Mouse (Mus musculus): ENCODE results near the gene Ccdc9. TPM values are rescaled to one million over a fixed set of nuclear protein-coding genes. Genes with fewer than 3 reads are reported as not detected.
A peak's percentile ranks its signal among the peaks of the same experiment; 100 is the strongest.

Gene Ccdc9
- polyA plus RNA-seq (2012; fragmentation: generic; extraction: Trizol): 52.2 TPM
- long read RNA-seq, experiment 1, partial matches to known transcripts: 6 of 7 reads
- long read RNA-seq, experiment 1, other reads (novel, unspliced or antisense): 1 of 7 reads
- long read RNA-seq, experiment 2, partial matches to known transcripts: 0 of 1 reads
- long read RNA-seq, experiment 2, other reads (novel, unspliced or antisense): 1 of 1 reads

DNA sequence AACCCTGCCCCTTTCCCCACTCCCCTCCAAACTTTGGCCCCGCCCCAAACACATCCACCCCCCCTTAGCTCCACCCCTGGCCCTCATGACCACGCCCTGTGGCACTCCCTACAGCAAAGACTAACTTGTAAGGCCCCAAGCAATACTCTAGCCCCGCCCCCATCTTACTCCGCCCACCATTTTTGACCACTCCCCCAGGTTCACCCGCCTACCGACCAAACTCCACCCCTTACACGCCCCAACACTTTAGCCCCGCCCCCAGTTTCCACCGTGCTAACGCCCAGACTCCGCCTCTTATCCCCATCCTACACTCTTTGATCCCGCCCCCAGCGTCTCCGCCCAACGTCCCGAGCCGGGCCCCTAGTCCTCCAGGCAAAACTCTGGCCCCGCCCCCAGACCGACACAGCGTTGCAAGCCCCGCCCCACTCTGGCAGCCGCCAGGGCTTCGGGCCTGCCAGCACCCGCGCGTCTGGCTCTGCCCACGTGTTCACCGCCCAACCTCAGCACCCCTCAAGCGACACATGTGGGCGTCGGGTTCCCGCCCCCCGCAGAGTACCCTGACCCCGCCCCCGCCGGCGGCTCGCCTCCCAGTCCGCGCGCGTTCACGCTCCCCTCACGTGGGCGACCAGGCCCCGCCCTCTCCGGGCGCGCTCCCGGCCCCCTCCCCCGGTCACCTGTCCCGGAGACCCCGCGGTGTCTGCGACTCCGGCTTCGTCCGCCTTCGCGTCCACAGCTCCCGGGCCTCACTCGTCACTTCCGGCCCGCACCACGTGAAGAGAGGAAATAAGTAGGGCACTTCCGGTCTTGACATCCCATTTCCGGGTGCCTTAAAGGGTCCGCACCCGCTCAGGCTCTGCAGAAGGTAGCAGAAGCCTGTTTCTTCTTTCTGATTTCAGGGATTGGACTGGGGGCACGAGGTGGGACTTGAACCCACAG, at the start of gene Ccdc9:
Ccdc9 (minus strand) TSS at position 770 of the 936 bp plus-strand sequence.
- Histone ChIP-seq H3K36me3 (ENCODE audit: control insufficient read depth, insufficient read depth) (peaks cover 24% of the 10 kb centered on the region), H3K27me3 (ENCODE audit: control insufficient read depth, insufficient read depth, insufficient read length) (no peaks in the 10 kb centered on the region), H3K79me2 (ENCODE audit: control insufficient read depth, insufficient read depth) (peaks cover 23% of the 10 kb centered on the region), H3ac (ENCODE audit: control insufficient read depth, insufficient read length, low read depth) (peak within 1 kb of the TSS; percentile 67), H3K4me3 (ENCODE audit: insufficient read depth, poor library complexity, severe bottlenecking) (peak within 1 kb of the TSS; percentile 30), H3K79me3 (ENCODE audit: low read depth) (peaks cover 13% of the 10 kb centered on the region)
- TF ChIP-seq CTCF (IDR thresholded peaks at IDR 0.05; ENCODE audit: control insufficient read depth, insufficient read depth, insufficient read length): no peak
- TF ChIP-seq USF1 (IDR thresholded peaks at IDR 0.05; ENCODE audit: low read depth): peak; percentile 85
- TF ChIP-seq CEBPB (IDR thresholded peaks at IDR 0.05; ENCODE audit: low read depth): no peak
- TF ChIP-seq MAX (IDR thresholded peaks at IDR 0.05): peak; percentile 53
- TF ChIP-seq MYOD1 (IDR thresholded peaks at IDR 0.05; ENCODE audit: control insufficient read depth, insufficient read length, low read depth): no peak

- TF ChIP-seq MAX (IDR thresholded peaks at IDR 0.05) (no peak), FOSL1 (IDR thresholded peaks at IDR 0.05; ENCODE audit: insufficient read depth, low read length, poor library complexity, severe bottlenecking) (no peak), CTCF (IDR thresholded peaks at IDR 0.05; ENCODE audit: control insufficient read depth, insufficient read depth, insufficient read length) (no peak), MYOD1 (IDR thresholded peaks at IDR 0.05; ENCODE audit: control insufficient read depth, insufficient read length, low read depth) (no peak), USF1 (IDR thresholded peaks at IDR 0.05; ENCODE audit: low read depth) (no peak), CEBPB (IDR thresholded peaks at IDR 0.05; ENCODE audit: low read depth) (no peak)
Observed at GRCm38 (mm10) chr7:16329146-16329545, 42.6 kb upstream of the Ccdc9 start.

GRCm38 (mm10) chr7:16326607-16326971, 40.0 kb upstream of the Ccdc9 start:
- Histone ChIP-seq H3K27me3 (ENCODE audit: control insufficient read depth, insufficient read depth, insufficient read length) (no peaks in the 10 kb centered on the region), H3K36me3 (ENCODE audit: control insufficient read depth, insufficient read depth) (peaks cover 39% of the 10 kb centered on the region), H3K79me2 (ENCODE audit: control insufficient read depth, insufficient read depth) (no peaks in the 10 kb centered on the region), H3ac (ENCODE audit: control insufficient read depth, insufficient read length, low read depth) (no peak overlapping the region), H3K4me3 (ENCODE audit: insufficient read depth, poor library complexity, severe bottlenecking) (no peak overlapping the region), H3K79me3 (ENCODE audit: low read depth) (peaks cover 2% of the 10 kb centered on the region)
- TF ChIP-seq MYOD1 (IDR thresholded peaks at IDR 0.05; ENCODE audit: control insufficient read depth, insufficient read length, low read depth) (no peak), CEBPB (IDR thresholded peaks at IDR 0.05; ENCODE audit: low read depth) (no peak), MAX (IDR thresholded peaks at IDR 0.05) (no peak), MYOG (IDR thresholded peaks at IDR 0.05; ENCODE audit: control insufficient read depth, extremely low read depth, insufficient read length) (no peak), FOSL1 (IDR thresholded peaks at IDR 0.05; ENCODE audit: insufficient read depth, low read length, poor library complexity, severe bottlenecking) (no peak), USF1 (IDR thresholded peaks at IDR 0.05; ENCODE audit: low read depth) (no peak), CTCF (IDR thresholded peaks at IDR 0.05; ENCODE audit: control insufficient read depth, insufficient read depth, insufficient read length) (no peak)

More at GRCm38 (mm10) chr7:16329146-16329545, 42.6 kb upstream of the Ccdc9 start:
- no peak overlapping the region for H3ac ChIP-seq (ENCODE audit: control insufficient read depth, insufficient read length, low read depth)
- no peaks in the 10 kb centered on the region for H3K79me2 ChIP-seq (ENCODE audit: control insufficient read depth, insufficient read depth)
- H3K4me3 ChIP-seq (ENCODE audit: insufficient read depth, poor library complexity, severe bottlenecking): no peak overlapping the region
- peaks cover 2% of the 10 kb centered on the region for H3K79me3 ChIP-seq (ENCODE audit: low read depth)
- no peaks in the 10 kb centered on the region for H3K27me3 ChIP-seq (ENCODE audit: control insufficient read depth, insufficient read depth, insufficient read length)
- H3K36me3 ChIP-seq (ENCODE audit: control insufficient read depth, insufficient read depth): peaks cover 56% of the 10 kb centered on the region

DNA sequence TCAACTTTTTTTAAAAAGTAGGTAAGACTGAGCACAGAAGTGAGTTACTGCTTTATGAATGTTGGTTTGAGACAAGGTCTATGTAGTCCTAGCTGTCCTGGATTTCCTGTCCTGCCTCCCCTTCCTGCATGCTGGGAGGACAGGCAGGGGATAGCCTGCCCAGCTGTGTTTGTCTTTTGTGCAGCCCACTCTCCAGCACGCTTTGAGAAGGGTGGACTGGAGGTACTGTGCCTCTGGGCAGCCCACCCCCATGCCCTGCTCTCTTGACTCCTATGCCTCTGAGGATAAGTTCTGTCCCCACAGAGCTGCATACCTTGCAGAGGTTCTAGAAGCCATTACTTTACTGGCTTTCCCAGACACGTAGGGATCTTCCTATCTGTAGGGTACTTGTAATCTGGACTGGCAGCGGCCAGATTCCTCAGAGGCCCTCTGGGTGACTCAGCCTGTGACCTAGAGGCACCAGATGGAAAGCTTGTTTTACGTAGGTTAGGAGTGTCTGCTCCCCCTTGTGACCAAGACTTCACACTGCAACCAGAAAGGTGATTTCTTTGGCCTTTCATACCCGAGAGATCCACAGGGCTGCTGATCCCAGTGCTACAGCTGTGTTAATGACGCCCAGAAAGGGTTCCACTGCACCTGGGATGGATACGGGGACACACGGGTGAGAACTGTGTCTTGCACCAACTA, 39.5 kb upstream of the Ccdc9 start:
- Histone ChIP-seq H3K79me2 (ENCODE audit: control insufficient read depth, insufficient read depth) (no peaks in the 10 kb centered on the region), H3ac (ENCODE audit: control insufficient read depth, insufficient read length, low read depth) (peak overlapping the region; percentile 52), H3K36me3 (ENCODE audit: control insufficient read depth, insufficient read depth) (peaks cover 35% of the 10 kb centered on the region), H3K27me3 (ENCODE audit: control insufficient read depth, insufficient read depth, insufficient read length) (no peaks in the 10 kb centered on the region), H3K79me3 (ENCODE audit: low read depth) (peaks cover 2% of the 10 kb centered on the region), H3K4me3 (ENCODE audit: insufficient read depth, poor library complexity, severe bottlenecking) (no peak overlapping the region)
- TF ChIP-seq FOSL1 (IDR thresholded peaks at IDR 0.05; ENCODE audit: insufficient read depth, low read length, poor library complexity, severe bottlenecking) (no peak), USF1 (IDR thresholded peaks at IDR 0.05; ENCODE audit: low read depth) (no peak), MYOG (IDR thresholded peaks at IDR 0.05; ENCODE audit: control insufficient read depth, extremely low read depth, insufficient read length) (no peak), MAX (IDR thresholded peaks at IDR 0.05) (no peak), CTCF (IDR thresholded peaks at IDR 0.05; ENCODE audit: control insufficient read depth, insufficient read depth, insufficient read length) (no peak), MYOD1 (IDR thresholded peaks at IDR 0.05; ENCODE audit: control insufficient read depth, insufficient read length, low read depth) (no peak), CEBPB (IDR thresholded peaks at IDR 0.05; ENCODE audit: low read depth) (no peak)

DNA sequence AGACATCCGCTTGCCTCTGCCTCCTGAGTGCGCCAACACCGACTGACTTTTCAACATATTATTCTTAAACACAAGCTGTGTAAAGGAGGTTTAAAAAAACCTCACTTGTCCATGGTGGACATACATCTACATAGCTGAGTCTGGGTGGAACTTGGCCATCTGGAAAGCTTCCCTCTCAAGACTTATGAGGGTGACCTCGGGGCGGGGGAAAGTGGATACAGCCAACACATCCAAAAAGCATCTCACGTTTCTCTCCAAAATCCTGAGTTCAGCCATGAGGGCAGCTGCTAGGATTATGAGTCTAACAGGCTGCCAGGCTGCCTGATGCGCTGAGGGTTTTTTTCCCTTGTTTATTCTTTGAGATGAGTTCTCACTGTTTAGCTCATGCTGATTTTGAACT, 38.1 kb upstream of the Ccdc9 start:
- Histone ChIP-seq H3K79me3 (ENCODE audit: low read depth) (peaks cover 2% of the 10 kb centered on the region), H3K36me3 (ENCODE audit: control insufficient read depth, insufficient read depth) (peaks cover 21% of the 10 kb centered on the region), H3ac (ENCODE audit: control insufficient read depth, insufficient read length, low read depth) (no peak overlapping the region), H3K79me2 (ENCODE audit: control insufficient read depth, insufficient read depth) (no peaks in the 10 kb centered on the region), H3K27me3 (ENCODE audit: control insufficient read depth, insufficient read depth, insufficient read length) (no peaks in the 10 kb centered on the region), H3K4me3 (ENCODE audit: insufficient read depth, poor library complexity, severe bottlenecking) (no peak overlapping the region)
- TF ChIP-seq USF1 (IDR thresholded peaks at IDR 0.05; ENCODE audit: low read depth) (no peak), MYOG (IDR thresholded peaks at IDR 0.05; ENCODE audit: control insufficient read depth, extremely low read depth, insufficient read length) (no peak), CTCF (IDR thresholded peaks at IDR 0.05; ENCODE audit: control insufficient read depth, insufficient read depth, insufficient read length) (no peak), FOSL1 (IDR thresholded peaks at IDR 0.05; ENCODE audit: insufficient read depth, low read length, poor library complexity, severe bottlenecking) (no peak), MYOD1 (IDR thresholded peaks at IDR 0.05; ENCODE audit: control insufficient read depth, insufficient read length, low read depth) (no peak), MAX (IDR thresholded peaks at IDR 0.05) (no peak), CEBPB (IDR thresholded peaks at IDR 0.05; ENCODE audit: low read depth) (no peak)
